Mouse (Mus musculus) midbrain, embryonic 12.5 days (tissue): ENCODE measurements around the gene Palb2. TPM values are rescaled to one million over a fixed set of nuclear protein-coding genes. Genes with fewer than 3 reads are reported as not detected.
A peak's percentile ranks its signal among the peaks of the same experiment; 100 is the strongest.

Experiments
- ATAC-seq: fragments of 200-750 bp; cut with Nextera tagmentation; 2 replicates; pipeline ENCODE4 v1.8.0; 2017; ENCODE audit warnings: low read depth, moderate TSS enrichment, moderate library complexity; ENCODE audit not compliant: low FRiP score
- H3K27ac ChIP-seq: fragments of 300-500 bp; sonication (generic); replicated peaks from 2 replicates; pipeline ENCODE4 v1.5.1; 2016; ENCODE audit warnings: mild to moderate bottlenecking
- H3K27me3 ChIP-seq: fragments of 300-500 bp; sonication (generic); 2 replicates; pipeline ENCODE4 v1.6.1; 2016; ENCODE audit warnings: mild to moderate bottlenecking
- H3K36me3 ChIP-seq: fragments of 300-500 bp; sonication (generic); 2 replicates; pipeline ENCODE4 v1.6.1; 2016
- H3K4me1 ChIP-seq: fragments of 300-500 bp; sonication (generic); 2 replicates; pipeline ENCODE4 v1.6.1; 2016
- H3K4me2 ChIP-seq: fragments of 300-500 bp; sonication (generic); replicated peaks from 2 replicates; pipeline ENCODE4 v1.6.1; 2016; ENCODE audit warnings: mild to moderate bottlenecking, moderate library complexity
- H3K4me3 ChIP-seq: fragments of 300-500 bp; sonication (generic); 2 replicates; pipeline ENCODE4 v1.5.1; 2016; ENCODE audit warnings: mild to moderate bottlenecking
- H3K9ac ChIP-seq: fragments of 300-500 bp; sonication (generic); replicated peaks from 2 replicates; pipeline ENCODE4 v1.6.1; 2016; ENCODE audit warnings: mild to moderate bottlenecking, moderate library complexity
- H3K9me3 ChIP-seq: fragments of 300-500 bp; sonication (generic); 2 replicates; pipeline ENCODE4 v1.6.1; 2016; ENCODE audit warnings: mild to moderate bottlenecking
- WGBS: fragments of 180-500 bp; shearing (Covaris S2); methylation state at CpG from one replicate; pipeline ENCODE4 v1.1.7; 2016; 5-methylcytosine and 5-hydroxymethylcytosine counted together
- polyA plus RNA-seq: library from polyadenylated mRNA; unstranded; fragments of >200 nt; fragmentation: Nextera tagmentation; extraction: Ambion mirVana; gene quantifications from 2 replicates; pipeline ENCODE4 v1.2.1, GENCODE M21; 2016

The Palb2 gene
- polyA plus RNA-seq, 1 experiment from 2014 or later = 20.5 TPM

DNA sequence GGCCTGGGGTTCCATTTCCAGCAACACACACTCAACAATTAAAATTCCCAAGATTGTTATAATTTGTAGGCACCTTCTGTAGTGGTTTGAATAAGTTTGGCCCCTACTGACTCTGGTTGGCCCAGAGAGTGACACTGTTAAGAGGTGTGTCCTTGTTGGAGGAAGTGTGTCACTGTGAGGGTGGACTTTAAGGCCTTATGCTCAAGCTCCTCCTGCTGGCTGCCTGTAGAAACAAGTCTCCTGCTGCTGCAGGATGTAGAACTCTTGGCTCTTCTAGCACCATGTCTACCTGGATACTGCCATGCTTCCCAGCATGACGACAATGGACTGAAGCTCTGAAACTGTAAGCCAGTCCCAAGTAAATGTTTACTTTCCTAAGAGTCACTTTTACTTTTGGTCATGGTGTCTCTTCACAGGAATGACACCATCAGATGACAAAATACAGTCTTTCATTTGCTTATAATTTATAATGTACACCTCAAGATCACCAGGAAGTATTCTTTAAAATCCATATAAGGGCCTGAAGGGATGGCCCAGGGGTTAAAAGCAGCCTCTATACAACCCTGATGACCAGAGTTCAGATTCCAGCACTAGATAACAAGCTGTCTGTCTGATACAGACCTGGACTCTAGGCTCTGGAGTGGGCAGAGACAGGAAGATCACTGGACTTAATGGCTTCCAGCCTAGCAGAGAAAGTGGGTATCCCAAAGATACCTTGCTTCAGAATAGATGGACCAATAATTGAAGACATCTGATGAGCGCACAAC lies 38.0 kb downstream of the Palb2 start:
- Histone ChIP-seq H3K9me3 (no peaks in the 10 kb centered on the region), H3K9ac (no peak overlapping the region), H3K27me3 (no peaks in the 10 kb centered on the region), H3K4me1 (0 out of 2 replicates have a peak, but pooled peaks cover under 1% of the 10 kb centered on the region), H3K4me2 (no peak overlapping the region), H3K27ac (no peak overlapping the region), H3K4me3 (no peak overlapping the region), H3K36me3 (peaks cover 80% of the 10 kb centered on the region)
- 94% methylated on average over 2 of the region's 2 CpGs for WGBS
- ATAC-seq = no peak

DNA sequence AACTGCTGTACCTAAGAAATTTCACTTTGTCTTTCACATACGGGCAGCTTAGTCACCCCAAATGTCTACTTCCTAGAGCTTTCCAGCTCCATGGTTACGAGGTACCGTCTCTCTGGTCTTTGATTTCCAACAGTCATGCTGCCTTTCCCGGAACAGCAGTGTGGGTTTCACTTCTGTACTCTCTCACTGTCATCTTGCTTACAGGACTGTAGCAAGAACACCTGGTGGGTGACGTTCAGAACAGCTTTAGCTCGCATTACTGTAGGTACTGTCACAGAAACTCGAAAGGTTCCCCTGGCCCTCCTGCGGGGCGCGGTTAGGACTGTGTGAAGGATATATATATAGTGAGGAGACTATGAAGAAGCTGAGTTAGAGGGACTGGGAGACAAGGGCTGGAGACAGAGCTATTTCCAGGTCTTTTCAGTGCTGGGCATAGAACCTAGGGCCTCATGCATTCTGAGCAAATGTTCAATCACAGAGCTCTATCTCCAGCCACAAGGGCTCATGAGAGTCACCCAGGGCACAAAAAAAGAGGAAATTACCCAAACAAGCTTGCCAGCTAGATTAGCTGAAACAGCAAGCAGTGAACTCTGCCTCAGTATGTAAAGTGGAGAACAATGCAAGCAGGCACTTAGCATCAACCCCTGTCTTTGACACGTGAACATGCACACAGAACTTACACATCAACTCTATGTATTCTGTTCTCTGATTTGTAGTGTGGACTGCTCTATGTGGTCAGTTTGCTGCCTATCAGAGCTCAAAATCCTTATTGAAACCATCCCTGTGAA lies 45.4 kb downstream of the Palb2 start:
- H3K27ac ChIP-seq = no peak overlapping the region
- peaks cover 63% of the 10 kb centered on the region for H3K36me3 ChIP-seq
- WGBS = 93% methylated on average over 11 of the region's 11 CpGs

DNA sequence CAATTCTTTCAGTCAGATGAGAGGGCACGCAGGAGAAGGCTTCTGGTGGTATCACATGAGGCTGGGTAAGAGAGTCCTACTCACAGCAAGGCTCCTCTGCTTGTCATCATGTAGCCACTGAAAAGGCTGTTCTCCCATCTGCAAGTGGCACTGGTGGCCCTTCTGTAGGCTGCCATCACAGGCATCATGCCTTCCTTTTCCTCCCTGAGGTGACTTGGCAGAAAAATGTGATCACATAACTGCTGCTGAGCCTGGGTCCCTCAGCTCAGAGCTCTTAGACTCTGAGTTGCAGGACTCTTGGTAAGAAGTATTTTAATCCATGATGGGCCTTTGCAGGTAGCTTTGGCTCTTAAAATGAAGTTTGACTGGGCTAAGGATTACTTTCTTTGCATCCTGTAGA lies 51.7 kb downstream of the Palb2 start:
- Histone ChIP-seq H3K9ac (no peak overlapping the region), H3K36me3 (peaks cover 64% of the 10 kb centered on the region), H3K27ac (no peak overlapping the region), H3K4me3 (no peak overlapping the region), H3K9me3 (no peaks in the 10 kb centered on the region), H3K4me2 (no peak overlapping the region), H3K4me1 (no peaks in the 10 kb centered on the region), H3K27me3 (no peaks in the 10 kb centered on the region)
- no peak for ATAC-seq
- WGBS = 96% methylated on average over 1 of the region's 1 CpGs

More for the DNA sequence above, 45.4 kb downstream of the Palb2 start:
- Histone ChIP-seq H3K9ac (no peak overlapping the region), H3K27me3 (no peaks in the 10 kb centered on the region), H3K4me3 (no peak overlapping the region), H3K4me1 (no peaks in the 10 kb centered on the region), H3K4me2 (no peak overlapping the region), H3K9me3 (no peaks in the 10 kb centered on the region)
- no peak for ATAC-seq

DNA sequence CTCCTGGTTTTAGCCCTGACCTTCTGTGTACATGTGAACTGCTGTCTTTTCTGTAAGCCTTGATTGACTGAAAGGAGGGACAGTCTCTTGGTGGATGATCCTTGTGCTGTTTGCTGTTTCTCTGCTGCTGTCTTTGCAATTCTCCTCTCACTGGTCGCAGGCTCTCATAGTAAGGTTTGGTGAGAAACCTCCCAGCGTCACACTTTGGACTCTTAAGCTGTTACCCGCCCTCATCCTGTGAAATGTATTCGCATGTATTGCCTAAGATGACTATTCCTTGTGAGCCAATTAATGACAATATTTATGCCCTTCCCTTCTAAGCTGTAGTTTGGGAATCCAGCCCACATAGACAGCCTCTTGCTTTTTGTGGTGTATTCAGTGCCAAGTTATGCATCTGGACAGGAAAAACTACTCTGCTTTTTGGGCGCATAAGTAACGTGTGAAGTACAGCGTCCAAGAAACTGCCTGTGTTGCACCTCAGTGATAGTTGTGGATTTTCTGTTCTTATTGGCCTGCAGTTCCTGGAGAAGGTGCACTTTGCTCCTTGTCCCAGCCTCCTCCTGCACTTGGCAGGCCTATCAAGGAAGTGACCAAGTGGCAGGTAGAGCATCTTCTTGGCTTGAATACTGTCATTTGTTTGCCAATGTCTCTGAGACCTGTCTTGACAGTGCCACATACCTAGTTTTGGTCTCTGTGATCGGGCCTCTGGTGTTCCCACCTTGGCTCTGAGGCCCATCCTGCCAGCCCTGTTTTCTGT lies 52.8 kb downstream of the Palb2 start:
- WGBS = 96% methylated on average over 8 of the region's 8 CpGs
- Histone ChIP-seq H3K9me3 (no peaks in the 10 kb centered on the region), H3K27me3 (no peaks in the 10 kb centered on the region), H3K9ac (no peak overlapping the region), H3K4me3 (no peak overlapping the region), H3K36me3 (peaks cover 71% of the 10 kb centered on the region), H3K27ac (no peak overlapping the region), H3K4me2 (no peak overlapping the region), H3K4me1 (no peaks in the 10 kb centered on the region)
- no peak for ATAC-seq

DNA sequence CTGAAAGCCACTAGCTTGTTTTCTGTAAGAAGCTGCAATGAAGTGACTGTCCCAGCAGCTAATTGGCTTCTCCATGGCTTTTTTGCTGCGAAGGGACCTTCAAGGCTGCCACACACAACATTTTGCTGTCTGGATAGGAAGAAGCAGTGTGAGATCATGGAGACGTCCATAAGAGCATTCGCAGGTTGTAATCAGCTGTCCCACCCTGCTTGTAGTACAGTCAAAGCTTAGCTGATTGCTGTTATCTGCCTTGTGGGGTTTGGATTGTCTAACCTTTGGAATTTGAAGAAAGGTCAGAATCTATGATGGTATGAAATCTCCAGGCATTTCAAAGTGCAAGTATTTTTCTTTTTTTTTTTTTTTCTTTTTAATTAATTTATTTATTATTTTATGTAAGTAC lies 58.4 kb downstream of the Palb2 start:
- no peak overlapping the region for H3K27ac ChIP-seq
- H3K36me3 ChIP-seq = peaks cover 92% of the 10 kb centered on the region
- peaks cover 3% of the 10 kb centered on the region for H3K4me1 ChIP-seq
- no peak overlapping the region for H3K9ac ChIP-seq
- no peaks in the 10 kb centered on the region for H3K27me3 ChIP-seq
- ATAC-seq = no peak
- H3K4me2 ChIP-seq = no peak overlapping the region
- H3K4me3 ChIP-seq = no peak overlapping the region
- no peaks in the 10 kb centered on the region for H3K9me3 ChIP-seq
- 88% methylated on average over 3 of the region's 3 CpGs for WGBS

DNA sequence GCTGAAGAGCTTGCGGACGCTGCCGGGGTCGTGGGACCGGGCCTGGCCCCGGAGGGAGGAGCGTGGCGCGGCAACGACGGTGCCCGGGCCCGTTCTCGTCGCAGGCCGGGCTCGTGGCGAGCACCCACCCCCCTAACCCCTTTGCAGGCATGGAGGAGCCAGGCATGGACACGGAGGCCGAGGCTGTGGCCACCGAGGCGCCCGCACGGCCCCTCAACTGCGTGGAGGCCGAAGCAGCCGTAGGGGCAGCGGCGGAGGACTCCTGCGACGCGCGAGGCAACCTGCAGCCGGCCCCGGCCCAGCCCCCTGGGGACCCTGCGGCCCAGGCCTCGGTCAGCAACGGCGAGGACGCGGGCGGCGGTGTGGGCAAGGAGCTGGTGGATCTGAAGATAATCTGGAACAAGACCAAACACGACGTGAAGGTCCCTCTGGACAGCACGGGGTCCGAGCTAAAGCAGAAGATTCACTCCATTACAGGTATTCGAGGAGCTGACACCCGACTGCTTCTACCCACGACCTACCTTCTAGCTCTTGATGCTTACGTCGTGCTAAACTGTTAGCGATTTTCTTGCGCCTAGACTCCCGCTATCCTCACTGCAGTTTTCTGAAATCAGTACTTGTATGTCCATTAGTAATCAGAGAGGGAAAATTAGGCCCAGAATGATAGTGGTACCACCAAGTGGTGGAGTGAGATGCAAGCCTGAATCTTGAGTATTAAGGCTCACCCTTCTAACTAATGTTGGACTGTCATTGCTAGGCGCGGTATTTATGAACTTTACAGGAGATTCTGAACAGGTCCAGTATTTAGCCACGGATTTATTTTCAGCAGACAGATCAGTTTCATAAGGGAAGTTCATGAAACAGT lies 65.0 kb downstream of the Palb2 start:
- H3K36me3 ChIP-seq = peaks cover 38% of the 10 kb centered on the region
- H3K9me3 ChIP-seq = no peaks in the 10 kb centered on the region
- no peaks in the 10 kb centered on the region for H3K27me3 ChIP-seq
- H3K9ac ChIP-seq = peak overlapping the region; percentile 89
- H3K4me3 ChIP-seq = peak overlapping the region; percentile 82
- peaks cover 29% of the 10 kb centered on the region for H3K4me1 ChIP-seq
- WGBS = 2% methylated on average over 56 of the region's 58 CpGs
- ATAC-seq = no peak
- H3K4me2 ChIP-seq = peak overlapping the region; percentile 88
- H3K27ac ChIP-seq = peak overlapping the region; percentile 93

DNA sequence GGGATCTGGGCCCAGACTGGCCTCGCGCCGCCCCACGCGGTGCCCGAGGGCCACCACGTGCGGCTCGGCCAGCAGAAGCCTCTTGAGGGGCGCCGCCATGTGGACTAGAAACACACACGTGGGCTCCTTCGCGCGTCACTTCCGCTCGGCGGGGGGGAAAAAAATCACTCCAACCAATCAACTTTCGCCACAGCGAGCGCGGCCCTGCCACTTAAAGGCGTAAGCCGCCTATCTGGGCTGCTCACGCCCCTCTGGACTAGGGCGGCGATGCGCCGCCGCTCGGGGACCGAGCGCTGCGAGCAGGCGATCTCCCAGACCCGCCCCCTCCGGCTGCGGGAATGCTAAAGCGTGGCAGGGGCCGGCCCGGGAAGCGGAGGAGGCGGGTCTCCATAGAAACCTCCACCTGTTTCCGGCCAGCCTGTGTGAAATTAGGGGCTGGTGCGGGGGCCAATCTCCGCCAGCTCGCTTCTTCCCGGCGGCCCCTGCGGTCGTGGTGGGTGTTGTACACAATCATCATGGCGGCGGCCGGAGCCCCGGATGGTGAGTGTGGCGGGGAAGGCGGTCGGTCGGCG lies 65.8 kb downstream of the Palb2 start, which contains the start of the genes Ubfd1 and Ears2:
Gene Ubfd1, plus strand, starts transcription at position 231 of the 572 bp plus-strand sequence.
Gene Ears2, minus strand, starts transcription at position 319 of the 572 bp plus-strand sequence.
- Histone ChIP-seq H3K4me2 (peak within 1 kb of the TSS; percentile 88), H3K27ac (peak within 1 kb of the TSS; percentile 93), H3K9ac (peak within 1 kb of the TSS; percentile 89), H3K9me3 (no peaks in the 10 kb centered on the region), H3K4me3 (peak within 1 kb of the TSS; percentile 82), H3K4me1 (peaks cover 29% of the 10 kb centered on the region), H3K36me3 (peaks cover 38% of the 10 kb centered on the region), H3K27me3 (no peaks in the 10 kb centered on the region)
- WGBS = under 1% methylated on average over 52 of the region's 60 CpGs
- ATAC-seq = peak; percentile 99

DNA sequence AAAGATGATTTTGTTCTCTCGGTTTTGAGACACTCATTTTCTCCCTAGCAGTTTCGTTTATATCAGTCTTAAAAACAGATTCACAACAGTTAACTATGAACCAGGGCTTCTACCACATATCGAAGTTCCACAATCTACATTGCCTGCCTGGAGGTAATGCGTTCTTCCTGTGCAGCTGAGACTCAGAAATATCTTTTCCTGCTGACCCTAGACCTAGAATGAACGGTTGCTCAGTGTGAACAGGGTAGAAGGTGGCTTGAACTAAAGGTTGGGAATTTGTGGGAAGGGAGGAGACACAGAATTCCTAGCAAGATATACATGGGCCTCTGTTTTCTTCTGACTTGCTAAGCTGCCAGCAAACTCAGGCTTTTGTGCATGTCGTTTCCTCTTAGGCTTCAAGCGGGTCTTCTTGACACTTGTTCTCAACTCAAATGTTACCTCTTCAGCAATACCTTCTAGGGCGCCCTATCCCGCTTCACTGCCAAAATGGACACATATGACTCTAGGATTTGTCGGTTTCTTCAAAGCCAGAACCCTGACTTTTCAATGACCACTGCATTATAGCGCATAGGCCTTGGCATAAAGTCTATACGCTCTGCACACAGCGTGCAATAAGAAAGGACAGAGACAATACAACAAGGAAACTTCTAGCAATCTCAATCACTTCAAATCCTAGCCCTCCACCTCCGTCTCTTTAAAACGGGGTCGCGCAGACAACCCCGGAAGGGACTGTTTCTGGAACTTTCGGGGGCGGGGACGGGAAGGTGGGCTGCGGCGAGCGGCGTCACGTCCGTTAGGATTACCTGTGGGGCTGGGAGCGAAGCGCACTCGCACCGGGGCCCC lies 66.5 kb downstream of the Palb2 start:
- Histone ChIP-seq H3K4me1 (peaks cover 29% of the 10 kb centered on the region), H3K9ac (peak overlapping the region; percentile 89), H3K4me3 (peak overlapping the region; percentile 82), H3K9me3 (no peaks in the 10 kb centered on the region), H3K36me3 (peaks cover 32% of the 10 kb centered on the region), H3K27ac (peak overlapping the region; percentile 93), H3K4me2 (peak overlapping the region; percentile 88), H3K27me3 (no peaks in the 10 kb centered on the region)
- WGBS = 19% methylated on average over 31 of the region's 31 CpGs
- ATAC-seq = no peak

DNA sequence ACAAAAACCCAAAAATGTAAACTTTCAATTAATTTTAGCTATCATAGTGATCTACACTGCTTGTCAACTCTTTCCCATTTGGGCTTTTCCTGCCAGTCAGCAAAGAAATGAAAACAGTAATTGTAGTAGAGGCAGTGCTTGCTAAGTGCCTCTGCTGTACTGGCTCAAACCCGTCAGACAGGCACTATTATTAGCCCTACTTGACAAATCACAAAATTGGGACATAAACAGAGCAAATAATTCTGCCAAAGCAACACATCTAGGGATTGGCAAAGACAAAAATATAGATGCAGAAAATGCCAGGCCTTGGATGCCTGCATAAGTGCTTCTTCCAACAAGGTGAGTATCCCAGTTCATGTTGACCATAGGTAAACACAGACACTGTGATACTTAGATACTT lies 67.1 kb downstream of the Palb2 start:
- peak overlapping the region; percentile 88 for H3K4me2 ChIP-seq
- H3K27ac ChIP-seq = no peak overlapping the region
- 82% methylated on average over 1 of the region's 1 CpGs for WGBS
- no peak for ATAC-seq
- peaks cover 28% of the 10 kb centered on the region for H3K36me3 ChIP-seq
- peaks cover 29% of the 10 kb centered on the region for H3K4me1 ChIP-seq
- H3K27me3 ChIP-seq = no peaks in the 10 kb centered on the region
- no peak overlapping the region for H3K9ac ChIP-seq
- no peaks in the 10 kb centered on the region for H3K9me3 ChIP-seq
- peak overlapping the region; percentile 82; the same call in 1 of the 2 replicates for H3K4me3 ChIP-seq
